Mouse (Mus musculus): ENCODE measurements around the gene Dclk1. TPM values are rescaled to one million over a fixed set of nuclear protein-coding genes. Genes with fewer than 3 reads are reported as not detected.

Gene Dclk1
- polyA plus RNA-seq, 1 experiment, result not detected

GRCm38 (mm10) chr3:55496462-55496941, 254.3 kb downstream of the Dclk1 start:
- TF ChIP-seq TAL1 (IDR thresholded peaks at IDR 0.05; ENCODE audit: low read length), result no peak

GRCm38 (mm10) chr3:55499298-55499697, 257.1 kb downstream of the Dclk1 start:
- Histone ChIP-seq H3K27me3 (ENCODE audit: control insufficient read depth) (no peaks in the 10 kb centered on the region), H3K9me3 (ENCODE audit: control insufficient read depth, low read length) (no peaks in the 10 kb centered on the region), H3K4me1 (ENCODE audit: control insufficient read depth) (no peaks in the 10 kb centered on the region), H3K36me3 (ENCODE audit: control insufficient read depth) (no peaks in the 10 kb centered on the region), H3K4me3 (replicated peaks) (no peak overlapping the region)
- TF ChIP-seq TAL1 (IDR thresholded peaks at IDR 0.05; ENCODE audit: low read length) (no peak), GATA1 (IDR thresholded peaks at IDR 0.05; ENCODE audit: low read length) (no peak)

More at GRCm38 (mm10) chr3:55496462-55496941, 254.3 kb downstream of the Dclk1 start:
- Histone ChIP-seq H3K4me3 (replicated peaks) (no peak overlapping the region), H3K9me3 (ENCODE audit: control insufficient read depth, low read length) (no peaks in the 10 kb centered on the region), H3K36me3 (ENCODE audit: control insufficient read depth) (no peaks in the 10 kb centered on the region), H3K27me3 (ENCODE audit: control insufficient read depth) (no peaks in the 10 kb centered on the region), H3K4me1 (ENCODE audit: control insufficient read depth) (no peaks in the 10 kb centered on the region)

GRCm38 (mm10) chr3:55510198-55510597, 268.0 kb downstream of the Dclk1 start:
- no peaks in the 10 kb centered on the region for H3K27me3 ChIP-seq (ENCODE audit: control insufficient read depth)
- H3K36me3 ChIP-seq (ENCODE audit: control insufficient read depth), result no peaks in the 10 kb centered on the region
- no peaks in the 10 kb centered on the region for H3K9me3 ChIP-seq (ENCODE audit: control insufficient read depth, low read length)
- TF ChIP-seq TAL1 (IDR thresholded peaks at IDR 0.05; ENCODE audit: low read length) (no peak), GATA1 (IDR thresholded peaks at IDR 0.05; ENCODE audit: low read length) (no peak)
- H3K4me1 ChIP-seq (ENCODE audit: control insufficient read depth), result no peaks in the 10 kb centered on the region
- H3K4me3 ChIP-seq (replicated peaks), result no peak overlapping the region

- Histone ChIP-seq H3K4me3 (replicated peaks) (no peak overlapping the region), H3K9me3 (ENCODE audit: control insufficient read depth, low read length) (no peaks in the 10 kb centered on the region), H3K27me3 (ENCODE audit: control insufficient read depth) (no peaks in the 10 kb centered on the region), H3K36me3 (ENCODE audit: control insufficient read depth) (no peaks in the 10 kb centered on the region), H3K4me1 (ENCODE audit: control insufficient read depth) (no peaks in the 10 kb centered on the region)
- TF ChIP-seq TAL1 (IDR thresholded peaks at IDR 0.05; ENCODE audit: low read length) (no peak), GATA1 (IDR thresholded peaks at IDR 0.05; ENCODE audit: low read length) (no peak)
Measured at GRCm38 (mm10) chr3:55511658-55512057, 269.5 kb downstream of the Dclk1 start.

DNA sequence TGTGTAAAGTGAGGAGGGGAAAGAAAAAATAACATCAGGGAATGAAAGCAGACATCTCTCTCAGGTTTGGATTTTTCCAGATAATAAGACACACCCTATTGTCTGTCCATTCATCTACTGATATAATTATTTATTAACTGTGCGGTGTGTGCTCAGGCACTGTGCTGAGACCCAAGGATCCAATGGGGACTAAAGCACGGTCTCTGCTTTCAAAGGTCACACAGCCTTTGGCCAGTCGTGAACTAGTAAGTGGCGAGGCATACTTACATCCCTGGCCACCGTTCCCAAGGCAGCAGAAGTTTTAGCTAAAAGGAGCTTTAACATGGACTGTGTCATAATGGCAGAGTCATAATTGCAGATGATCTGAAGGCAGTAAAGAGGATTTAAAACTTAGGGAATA, 273.8 kb downstream of the Dclk1 start:
- no peak overlapping the region for H3K4me3 ChIP-seq (replicated peaks)
- H3K9me3 ChIP-seq (ENCODE audit: control insufficient read depth, low read length), result no peaks in the 10 kb centered on the region
- no peaks in the 10 kb centered on the region for H3K4me1 ChIP-seq (ENCODE audit: control insufficient read depth)
- H3K27me3 ChIP-seq (ENCODE audit: control insufficient read depth), result no peaks in the 10 kb centered on the region
- no peaks in the 10 kb centered on the region for H3K36me3 ChIP-seq (ENCODE audit: control insufficient read depth)
- TF ChIP-seq TAL1 (IDR thresholded peaks at IDR 0.05; ENCODE audit: low read length) (no peak), GATA1 (IDR thresholded peaks at IDR 0.05; ENCODE audit: low read length) (no peak)

GRCm38 (mm10) chr3:55517454-55518014, 275.4 kb downstream of the Dclk1 start:
- Histone ChIP-seq H3K9me3 (ENCODE audit: control insufficient read depth, low read length) (no peaks in the 10 kb centered on the region), H3K27me3 (ENCODE audit: control insufficient read depth) (no peaks in the 10 kb centered on the region), H3K4me1 (ENCODE audit: control insufficient read depth) (no peaks in the 10 kb centered on the region), H3K36me3 (ENCODE audit: control insufficient read depth) (no peaks in the 10 kb centered on the region), H3K4me3 (replicated peaks) (no peak overlapping the region)
- TF ChIP-seq GATA1 (IDR thresholded peaks at IDR 0.05; ENCODE audit: low read length) (no peak), TAL1 (IDR thresholded peaks at IDR 0.05; ENCODE audit: low read length) (no peak)

DNA sequence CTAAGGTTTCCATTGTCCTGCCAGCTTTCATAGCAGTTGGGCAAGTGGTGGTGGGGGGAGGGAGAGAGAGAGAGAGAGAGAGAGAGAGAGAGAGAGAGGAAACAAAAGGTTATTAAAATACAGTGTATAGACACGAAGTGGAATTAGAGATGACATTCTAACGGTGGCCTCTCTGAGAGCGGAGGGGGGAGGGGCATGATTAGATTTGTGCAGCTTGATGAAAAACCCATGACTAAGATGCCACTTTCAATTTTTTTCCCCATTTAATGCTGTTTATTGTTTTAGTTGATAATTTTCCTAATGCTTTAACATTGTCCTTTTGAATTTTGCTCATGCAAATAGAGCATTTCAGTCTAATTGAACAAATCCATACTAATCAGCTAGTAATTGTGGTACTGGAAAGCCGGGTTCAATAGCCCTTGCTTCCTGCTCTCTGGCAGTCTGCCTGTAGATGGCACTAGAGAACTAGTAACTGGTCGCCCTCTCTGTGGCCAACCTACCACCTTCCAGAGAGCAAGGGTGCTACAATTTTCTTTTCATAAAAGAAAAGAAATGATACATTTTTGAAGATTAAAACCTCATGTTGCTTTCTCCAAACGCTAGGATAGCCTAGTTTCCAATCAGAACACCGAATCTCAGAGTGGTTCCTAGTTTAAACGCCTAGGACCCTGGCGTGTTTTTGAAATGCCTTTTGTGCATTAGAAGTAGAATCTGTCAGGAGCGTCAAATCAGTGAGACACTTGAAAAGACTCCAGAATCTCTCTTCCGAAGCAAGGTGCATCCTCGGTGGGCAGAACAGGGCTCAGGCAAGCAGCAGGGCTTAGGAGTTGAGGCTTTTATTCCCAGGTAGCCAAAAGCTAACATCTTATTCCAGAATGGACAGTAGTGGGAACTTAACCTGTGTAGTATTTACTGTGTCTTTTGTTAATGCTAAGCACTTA, 278.3 kb downstream of the Dclk1 start:
- no peak for TF ChIP-seq TAL1 (IDR thresholded peaks at IDR 0.05; ENCODE audit: low read length)
- no peak for TF ChIP-seq GATA1 (IDR thresholded peaks at IDR 0.05; ENCODE audit: low read length)
- no peaks in the 10 kb centered on the region for H3K9me3 ChIP-seq (ENCODE audit: control insufficient read depth, low read length)
- H3K36me3 ChIP-seq (ENCODE audit: control insufficient read depth), result no peaks in the 10 kb centered on the region
- no peak overlapping the region for H3K4me3 ChIP-seq (replicated peaks)
- H3K4me1 ChIP-seq (ENCODE audit: control insufficient read depth), result no peaks in the 10 kb centered on the region
- no peaks in the 10 kb centered on the region for H3K27me3 ChIP-seq (ENCODE audit: control insufficient read depth)

DNA sequence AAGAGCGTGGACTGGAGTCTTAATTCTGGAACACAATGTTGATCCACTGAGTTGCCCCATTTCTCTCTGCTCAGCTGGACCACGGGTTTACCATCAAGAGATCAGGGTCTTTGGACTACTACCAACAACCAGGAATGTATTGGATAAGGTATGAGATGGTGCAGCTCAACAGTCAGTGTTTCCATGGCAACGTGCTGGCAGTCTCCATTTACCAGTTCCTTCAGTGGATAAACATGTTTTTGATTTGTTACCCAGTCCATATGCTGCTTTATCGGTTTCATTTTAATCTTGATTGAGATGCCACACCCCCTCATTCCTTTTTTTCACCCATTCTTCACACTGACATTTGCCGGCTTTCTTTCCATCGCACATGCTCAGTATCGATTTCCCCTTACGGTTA, 279.6 kb downstream of the Dclk1 start:
- TF ChIP-seq GATA1 (IDR thresholded peaks at IDR 0.05; ENCODE audit: low read length) (no peak), TAL1 (IDR thresholded peaks at IDR 0.05; ENCODE audit: low read length) (no peak)
- H3K4me3 ChIP-seq (replicated peaks), result no peak overlapping the region
- no peaks in the 10 kb centered on the region for H3K36me3 ChIP-seq (ENCODE audit: control insufficient read depth)

DNA sequence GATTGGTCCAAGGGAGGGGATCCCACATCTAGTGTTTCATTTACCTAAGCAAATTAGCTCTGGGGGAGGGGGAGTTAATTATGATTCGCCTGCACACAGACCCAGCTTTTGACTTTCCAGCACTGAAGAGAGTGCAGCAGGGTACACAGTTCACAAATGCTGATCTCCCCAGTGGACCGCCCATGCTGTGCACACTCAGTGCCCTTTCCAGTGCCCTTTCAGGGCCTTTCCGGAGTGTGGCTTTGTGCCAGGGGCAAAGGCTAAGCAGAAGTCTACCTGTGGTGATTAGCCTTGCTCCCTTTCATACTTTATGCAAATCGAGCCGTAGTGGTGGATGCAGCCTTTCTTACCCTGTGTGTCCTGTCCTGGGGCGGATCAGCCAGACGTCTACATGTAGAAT, 281.1 kb downstream of the Dclk1 start:
- H3K4me1 ChIP-seq (ENCODE audit: control insufficient read depth), result no peaks in the 10 kb centered on the region
- no peak for TF ChIP-seq GATA1 (IDR thresholded peaks at IDR 0.05; ENCODE audit: low read length)
- no peak for TF ChIP-seq TAL1 (IDR thresholded peaks at IDR 0.05; ENCODE audit: low read length)
- H3K27me3 ChIP-seq (ENCODE audit: control insufficient read depth), result no peaks in the 10 kb centered on the region
- no peak overlapping the region for H3K4me3 ChIP-seq (replicated peaks)
- no peaks in the 10 kb centered on the region for H3K36me3 ChIP-seq (ENCODE audit: control insufficient read depth)
- no peaks in the 10 kb centered on the region for H3K9me3 ChIP-seq (ENCODE audit: control insufficient read depth, low read length)

More for the DNA sequence above, 279.6 kb downstream of the Dclk1 start:
- Histone ChIP-seq H3K4me1 (ENCODE audit: control insufficient read depth) (no peaks in the 10 kb centered on the region), H3K27me3 (ENCODE audit: control insufficient read depth) (no peaks in the 10 kb centered on the region), H3K9me3 (ENCODE audit: control insufficient read depth, low read length) (no peaks in the 10 kb centered on the region)

Data from erythroblast, embryonic 14.5 days (primary cell).